Mouse (Mus musculus) liver, embryonic 14 days (tissue): ENCODE measurements around the gene E2f8. TPM values are rescaled to one million over a fixed set of nuclear protein-coding genes. Genes with fewer than 3 reads are reported as not detected.

Source experiments
- polyA plus RNA-seq: library from polyadenylated mRNA; depleted of rRNA; stranded (reverse); fragments of >200 nt; gene quantifications from 2 replicates; pipeline ENCODE4 v1.2.3, GENCODE M21; 2012; rRNA removed

The E2f8 gene
- polyA plus RNA-seq, result 24.3 and 29.4 TPM in 2 replicates

GRCm38 (mm10) chr7:48881486-48881885 is at the start of gene E2f8:
Gene E2f8, minus strand, starts transcription at chr7:48881596.

GRCm38 (mm10) chr7:48908521-48909341 is 27.3 kb upstream of the E2f8 start, which contains the start of gene Nav2:
Gene Nav2, plus strand, starts transcription at chr7:48908716.

DNA sequence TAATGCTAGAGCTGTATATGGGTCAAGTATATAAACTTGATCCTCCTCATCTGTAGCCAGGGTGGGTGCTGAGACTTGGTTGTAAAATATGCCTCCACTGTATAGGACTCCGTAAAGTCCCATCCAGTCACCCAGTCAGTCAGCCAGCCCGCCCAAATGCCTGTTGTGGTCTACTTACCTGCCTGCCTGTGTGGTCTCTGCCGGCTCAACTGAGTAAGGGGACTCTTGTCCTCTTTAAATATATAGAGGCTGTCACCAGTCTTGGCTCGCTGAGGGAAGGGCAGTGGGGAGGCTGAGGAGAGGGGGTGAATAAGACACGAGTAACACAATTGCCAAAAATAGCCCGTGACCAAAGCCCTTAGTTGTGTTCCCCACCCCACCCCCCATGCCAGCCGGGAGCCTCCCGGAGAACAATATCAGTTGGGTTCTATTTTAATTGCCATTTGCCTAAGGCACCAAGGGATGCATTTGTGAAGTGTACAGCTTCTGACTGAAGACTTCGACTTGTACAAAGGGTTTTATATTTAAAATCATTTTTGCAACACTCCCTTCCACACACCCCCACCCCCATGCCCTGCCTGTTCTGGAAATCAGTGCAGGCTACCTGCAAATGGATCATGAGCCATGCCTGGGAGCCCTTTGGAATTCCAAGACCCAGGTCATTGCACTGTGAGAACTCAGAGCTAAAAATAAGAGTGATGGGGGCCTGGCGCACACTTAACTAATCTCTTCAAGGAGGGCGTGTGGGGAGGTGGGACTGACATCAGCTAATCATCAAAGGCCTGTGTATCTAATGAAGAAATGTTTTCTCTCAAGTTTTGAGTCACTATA is 33.4 kb downstream of the E2f8 start, which contains the start of gene Csrp3:
Gene Csrp3, minus strand, starts transcription at position 214 of the 831 bp plus-strand sequence.

Other genes with a start within 250 kb of the E2f8 start
- not detected in 2 replicates for gene Mrgprb3, start 237.8 kb downstream of the E2f8 start, polyA plus RNA-seq
- gene Zdhhc13, start 92.6 kb downstream of the E2f8 start, polyA plus RNA-seq, result 9.1 and 10.7 TPM in 2 replicates
- gene Csrp3, start 33.6 kb downstream of the E2f8 start, polyA plus RNA-seq, result 0.13 and 0.26 TPM in 2 replicates
- gene Nav2, start 27.1 kb upstream of the E2f8 start, polyA plus RNA-seq, result 1.2 and 1.7 TPM in 2 replicates